Mouse (Mus musculus) mesoderm, embryonic 11.5 days (tissue): ENCODE measurements at regions not wholly inside any gene's neighbourhood (a gene's known extent, or its start where the extent isn't known, plus 50 kb on each side); places are given as distances from the start of the nearest gene placed in this dataset.
A peak's percentile ranks its signal among the peaks of the same experiment; 100 is the strongest.
"Not testable (repeated sequence)": the region's sequence is repeated elsewhere in the genome, so short reads cannot be mapped to it uniquely, and the experiment has no call there.

Experiments used
- DNase-seq: peaks from one replicate; pipeline ENCODE4 v3.0.0-alpha.2; 2012; ENCODE audit warnings: low read depth, low spot score

GRCm38 (mm10) chr10:14875216-14875615, 157.2 kb upstream of the Gje1 start:
- no peak for DNase-seq

DNA sequence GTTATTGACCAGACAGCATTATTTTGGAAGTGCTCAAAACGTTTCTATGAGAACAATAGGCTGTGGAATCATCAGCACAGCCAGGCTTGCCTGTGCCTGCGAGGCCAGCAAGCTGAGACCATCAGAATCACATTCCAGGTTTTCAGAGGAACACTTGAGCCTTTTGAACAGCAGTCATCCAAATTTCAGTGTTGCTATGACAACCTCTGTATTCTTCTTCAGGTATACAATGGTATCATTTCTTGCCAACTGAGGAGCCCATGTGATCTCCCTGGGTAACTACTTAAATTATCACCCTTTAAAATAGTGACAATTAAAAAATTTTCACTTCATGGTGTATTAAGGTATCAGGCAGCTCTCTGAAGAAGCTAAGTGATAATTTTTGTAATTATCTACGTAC, 143.2 kb upstream of the Gje1 start:
- DNase-seq, result peak; percentile 8

DNA sequence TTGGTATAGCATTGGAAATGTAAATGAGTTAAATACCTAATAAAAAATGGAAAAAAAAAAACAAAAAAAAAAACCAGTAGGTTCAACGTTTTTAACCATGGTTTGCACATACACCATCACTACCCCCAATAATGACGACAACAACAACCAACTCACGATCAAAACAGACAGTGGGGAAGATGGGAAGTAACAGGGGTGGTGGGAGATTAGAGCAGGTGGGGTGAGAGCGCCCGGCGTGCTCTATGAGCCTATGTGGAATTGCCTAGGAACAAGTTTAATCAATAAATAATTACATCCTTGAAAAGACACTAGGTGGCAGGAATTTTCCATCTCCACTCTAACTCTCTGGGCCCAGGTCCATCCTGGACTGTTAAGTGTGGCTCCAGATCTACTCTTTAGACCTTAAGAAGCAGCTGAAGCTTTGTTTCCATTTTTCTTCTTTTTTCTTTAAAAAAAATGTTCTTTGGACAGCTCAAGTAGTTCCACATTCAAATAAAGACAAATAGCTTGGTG, 142.2 kb upstream of the Gje1 start:
- no peak for DNase-seq

GRCm38 (mm10) chr10:14846601-14847000, 128.6 kb upstream of the Gje1 start:
- not testable (repeated sequence) for DNase-seq

DNA sequence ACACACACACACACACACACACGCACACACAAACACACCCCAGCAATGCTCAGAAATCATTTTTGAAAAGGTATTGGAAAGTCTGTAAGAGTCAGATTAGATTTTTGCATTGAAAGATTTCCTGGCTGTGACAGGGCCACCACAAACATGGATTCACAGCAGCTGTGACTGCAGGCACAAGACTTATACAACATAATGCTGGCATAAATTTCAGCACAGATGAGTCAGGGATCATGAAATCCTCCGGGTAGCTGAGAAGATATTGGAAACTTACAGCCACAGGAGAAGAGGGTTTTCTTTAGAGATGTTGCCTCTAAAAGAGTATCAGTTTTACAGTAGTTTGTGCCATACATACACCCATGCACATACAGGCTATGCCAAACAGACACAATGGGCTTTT, 127.0 kb upstream of the Gje1 start:
- no peak for DNase-seq
